Mouse (Mus musculus) lung, embryonic 15.5 days (tissue): ENCODE measurements around the gene Dusp12. TPM values are rescaled to one million over a fixed set of nuclear protein-coding genes. Genes with fewer than 3 reads are reported as not detected.

Source experiments
- ATAC-seq: fragments of 200-750 bp; cut with Nextera tagmentation; 2 replicates; pipeline ENCODE4 v1.8.0; 2017; ENCODE audit warnings: moderate number of reproducible peaks, borderline replicate concordance; ENCODE audit not compliant: low FRiP score, low TSS enrichment; ENCODE audit errors: extremely low read depth
- H3K27ac ChIP-seq: fragments of 300-500 bp; sonication (generic); 2 replicates; pipeline ENCODE4 v1.5.1; 2015; ENCODE audit warnings: moderate library complexity, mild to moderate bottlenecking, inconsistent platforms
- H3K27me3 ChIP-seq: fragments of 300-500 bp; sonication (generic); 2 replicates; pipeline ENCODE4 v1.6.1; 2015; ENCODE audit warnings: inconsistent platforms
- H3K36me3 ChIP-seq: fragments of 300-500 bp; sonication (generic); 2 replicates; pipeline ENCODE4 v1.6.1; 2015; ENCODE audit warnings: inconsistent platforms
- H3K4me1 ChIP-seq: fragments of 300-500 bp; sonication (generic); 2 replicates; pipeline ENCODE4 v1.6.1; 2015; ENCODE audit warnings: inconsistent platforms
- H3K4me2 ChIP-seq: fragments of 300-500 bp; sonication (generic); 2 replicates; pipeline ENCODE4 v1.6.1; 2015; ENCODE audit warnings: inconsistent platforms, mild to moderate bottlenecking, moderate library complexity
- H3K4me3 ChIP-seq: fragments of 300-500 bp; sonication (generic); 2 replicates; pipeline ENCODE4 v1.5.1; 2015; ENCODE audit warnings: mild to moderate bottlenecking, inconsistent platforms
- H3K9ac ChIP-seq: fragments of 300-500 bp; sonication (generic); 2 replicates; pipeline ENCODE4 v1.6.1; 2015; ENCODE audit warnings: inconsistent platforms
- H3K9me3 ChIP-seq: fragments of 300-500 bp; sonication (generic); 2 replicates; pipeline ENCODE4 v1.6.1; 2016; ENCODE audit warnings: inconsistent platforms
- WGBS: fragments of 180-500 bp; shearing (Covaris S2); methylation state at CpG from one replicate; pipeline ENCODE4 v1.1.7; 2015; 5-methylcytosine and 5-hydroxymethylcytosine counted together
- polyA plus RNA-seq: library from polyadenylated mRNA; unstranded; fragments of >200 nt; fragmentation: Nextera tagmentation; extraction: Ambion mirVana; gene quantifications from 2 replicates; pipeline ENCODE4 v1.2.1, GENCODE M21; 2015

Gene Dusp12
- polyA plus RNA-seq, 1 experiment from 2014 or later: 37.0 TPM

GRCm38 (mm10) chr1:170855056-170855760 lies 30.1 kb downstream of the Dusp12 start:
- 0 out of 2 replicates have a peak, but pooled peaks cover 5% of the 10 kb centered on the region for H3K4me1 ChIP-seq
- no peaks in the 10 kb centered on the region for H3K27me3 ChIP-seq
- 68% methylated on average over 13 of the region's 13 CpGs for WGBS
- 0 out of 2 replicates have a peak, but pooled peaks cover 2% of the 10 kb centered on the region for H3K36me3 ChIP-seq
- ATAC-seq: peak; percentile 83; the same call in 1 of the 2 replicates
- H3K9ac ChIP-seq: no peak overlapping the region
- H3K4me3 ChIP-seq: no peak overlapping the region
- H3K4me2 ChIP-seq: no peak overlapping the region
- no peaks in the 10 kb centered on the region for H3K9me3 ChIP-seq
- H3K27ac ChIP-seq: peak overlapping the region; percentile 22; the same call in 1 of the 2 replicates

DNA sequence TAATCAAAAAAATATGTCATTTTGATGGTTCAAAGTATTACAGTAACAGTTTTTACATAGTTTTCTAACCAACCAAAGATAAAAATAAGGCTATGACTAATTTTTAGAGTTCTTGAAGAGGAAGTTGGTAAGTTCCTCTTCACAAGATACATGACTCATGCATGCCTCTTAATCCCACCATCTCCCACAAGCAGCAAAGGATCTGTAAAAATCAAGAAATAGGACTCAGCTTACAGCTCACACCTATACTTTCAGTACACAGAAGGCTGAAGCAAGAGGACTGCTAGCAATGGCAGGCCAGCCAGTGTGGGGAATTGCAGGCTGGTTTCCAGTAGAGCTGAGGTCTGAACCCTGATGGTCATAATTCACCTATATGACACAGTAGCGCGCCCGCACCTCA lies 31.7 kb downstream of the Dusp12 start:
- 0 out of 2 replicates have a peak, but pooled peaks cover 2% of the 10 kb centered on the region for H3K36me3 ChIP-seq
- H3K9ac ChIP-seq: no peak overlapping the region
- no peak overlapping the region for H3K27ac ChIP-seq
- H3K4me2 ChIP-seq: no peak overlapping the region
- WGBS: 97% methylated on average over 3 of the region's 3 CpGs
- H3K9me3 ChIP-seq: no peaks in the 10 kb centered on the region
- no peaks in the 10 kb centered on the region for H3K27me3 ChIP-seq
- H3K4me1 ChIP-seq: 0 out of 2 replicates have a peak, but pooled peaks cover 5% of the 10 kb centered on the region
- H3K4me3 ChIP-seq: no peak overlapping the region
- ATAC-seq: no peak

- H3K4me3 ChIP-seq: no peak overlapping the region
- no peak overlapping the region for H3K9ac ChIP-seq
- 78% methylated on average over 23 of the region's 23 CpGs for WGBS
- no peak overlapping the region for H3K27ac ChIP-seq
- H3K36me3 ChIP-seq: 0 out of 2 replicates have a peak, but pooled peaks cover 2% of the 10 kb centered on the region
- ATAC-seq: no peak
- H3K27me3 ChIP-seq: no peaks in the 10 kb centered on the region
- H3K9me3 ChIP-seq: no peaks in the 10 kb centered on the region
- no peak overlapping the region for H3K4me2 ChIP-seq
- 0 out of 2 replicates have a peak, but pooled peaks cover 5% of the 10 kb centered on the region for H3K4me1 ChIP-seq
Measured at GRCm38 (mm10) chr1:170850637-170851624, 34.4 kb downstream of the Dusp12 start.

DNA sequence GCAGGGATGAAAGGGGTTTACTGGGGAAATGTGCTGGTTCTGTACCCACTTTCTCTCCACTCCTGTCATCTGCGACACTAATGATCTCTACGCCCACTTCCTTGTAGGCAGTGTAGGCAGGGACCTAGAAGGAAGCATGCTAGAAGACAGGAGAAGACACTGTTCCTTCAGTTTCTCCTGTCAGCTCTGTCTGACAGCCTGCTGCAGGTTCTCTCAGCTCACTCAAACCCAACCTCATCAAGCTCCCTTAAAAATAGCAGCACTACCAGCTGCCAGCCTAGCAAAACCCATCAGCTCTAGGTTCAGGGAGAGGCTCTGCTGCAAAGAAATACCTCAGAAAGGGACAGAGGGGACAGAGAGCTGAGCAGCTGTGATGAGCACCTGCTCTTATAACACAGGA lies 35.3 kb downstream of the Dusp12 start:
- no peak for ATAC-seq
- H3K27ac ChIP-seq: no peak overlapping the region
- H3K4me2 ChIP-seq: no peak overlapping the region
- H3K27me3 ChIP-seq: no peaks in the 10 kb centered on the region
- no peak overlapping the region for H3K9ac ChIP-seq
- 0 out of 2 replicates have a peak, but pooled peaks cover 2% of the 10 kb centered on the region for H3K36me3 ChIP-seq
- no peaks in the 10 kb centered on the region for H3K9me3 ChIP-seq
- H3K4me3 ChIP-seq: no peak overlapping the region
- no peaks in the 10 kb centered on the region for H3K4me1 ChIP-seq
- 89% methylated on average over 2 of the region's 2 CpGs for WGBS

DNA sequence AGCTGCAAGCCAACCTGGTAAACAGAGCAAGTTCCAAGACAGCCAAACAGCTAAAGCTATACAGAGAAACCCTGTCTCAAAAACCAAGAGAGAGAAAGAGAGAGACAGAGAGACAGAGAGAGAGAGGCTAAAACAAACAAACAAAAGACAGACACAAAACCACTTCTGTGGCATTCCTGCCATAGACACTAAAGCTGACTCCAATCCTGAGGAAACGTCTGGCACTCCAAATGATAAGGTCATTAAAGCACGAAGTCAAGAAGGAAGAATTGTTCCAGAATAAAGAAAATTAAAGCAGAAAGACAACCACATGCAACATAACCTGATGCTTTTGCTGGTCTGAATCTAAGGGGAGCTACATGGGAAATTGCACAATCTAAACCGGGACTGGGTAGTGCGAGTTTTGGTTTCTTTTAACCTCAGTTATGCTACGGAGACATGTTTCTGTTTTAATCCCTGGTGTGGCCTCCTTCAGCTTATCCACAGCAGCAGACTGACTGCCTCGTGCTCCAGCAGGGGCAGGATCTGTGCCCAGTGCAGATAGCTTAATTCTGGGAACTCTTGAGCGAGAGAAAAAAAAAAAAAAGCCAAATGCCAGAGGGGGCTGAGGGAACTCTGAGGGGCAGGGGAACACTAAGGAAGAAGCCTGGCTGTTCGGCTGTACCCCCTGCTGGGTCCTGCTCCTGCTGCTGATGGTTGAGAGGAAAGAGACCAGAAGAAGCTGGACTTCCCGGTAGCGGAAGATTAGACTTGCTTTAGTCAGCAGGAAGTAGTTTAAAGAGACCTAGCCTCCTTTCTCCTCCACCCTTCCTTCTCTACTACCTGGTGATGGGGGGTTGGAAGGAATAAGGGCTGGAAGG lies 39.7 kb downstream of the Dusp12 start:
- 45% methylated on average over 10 of the region's 10 CpGs for WGBS
- ATAC-seq: no peak
- Histone ChIP-seq H3K36me3 (no peaks in the 10 kb centered on the region), H3K27me3 (no peaks in the 10 kb centered on the region), H3K4me1 (no peaks in the 10 kb centered on the region), H3K4me3 (no peak overlapping the region), H3K4me2 (no peak overlapping the region), H3K9me3 (no peaks in the 10 kb centered on the region), H3K27ac (peak overlapping the region; percentile 13; the same call in 1 of the 2 replicates), H3K9ac (no peak overlapping the region)

- WGBS: 50% methylated on average over 8 of the region's 8 CpGs
- H3K27me3 ChIP-seq: no peaks in the 10 kb centered on the region
- no peak overlapping the region for H3K27ac ChIP-seq
- no peaks in the 10 kb centered on the region for H3K9me3 ChIP-seq
- H3K36me3 ChIP-seq: no peaks in the 10 kb centered on the region
- ATAC-seq: no peak
- no peak overlapping the region for H3K4me2 ChIP-seq
- H3K9ac ChIP-seq: no peak overlapping the region
- H3K4me3 ChIP-seq: no peak overlapping the region
- no peaks in the 10 kb centered on the region for H3K4me1 ChIP-seq
Measured at GRCm38 (mm10) chr1:170844380-170844779, 41.0 kb downstream of the Dusp12 start.

DNA sequence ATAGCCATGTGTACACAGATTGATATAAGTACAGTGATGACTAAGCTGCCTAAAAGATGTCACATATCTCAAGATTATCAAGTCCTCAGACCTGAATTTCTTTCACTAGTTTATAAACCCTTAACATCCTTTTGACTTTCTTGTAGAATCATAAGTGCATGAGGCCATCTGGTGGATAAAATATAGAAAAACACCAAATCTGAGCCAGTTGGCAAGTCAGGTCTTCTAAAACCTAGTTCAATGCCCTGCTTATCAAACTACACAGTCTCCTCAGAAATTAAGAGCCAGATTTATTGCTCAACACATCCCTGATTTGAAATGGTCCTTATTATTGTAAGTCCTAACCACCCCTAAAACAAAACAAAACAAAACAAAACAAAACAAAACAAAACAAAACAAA lies 45.7 kb downstream of the Dusp12 start:
- Histone ChIP-seq H3K36me3 (no peaks in the 10 kb centered on the region), H3K4me2 (no peak overlapping the region), H3K4me3 (no peak overlapping the region), H3K27me3 (no peaks in the 10 kb centered on the region), H3K9me3 (no peaks in the 10 kb centered on the region), H3K9ac (no peak overlapping the region), H3K27ac (no peak overlapping the region), H3K4me1 (no peaks in the 10 kb centered on the region)
- ATAC-seq: no peak

DNA sequence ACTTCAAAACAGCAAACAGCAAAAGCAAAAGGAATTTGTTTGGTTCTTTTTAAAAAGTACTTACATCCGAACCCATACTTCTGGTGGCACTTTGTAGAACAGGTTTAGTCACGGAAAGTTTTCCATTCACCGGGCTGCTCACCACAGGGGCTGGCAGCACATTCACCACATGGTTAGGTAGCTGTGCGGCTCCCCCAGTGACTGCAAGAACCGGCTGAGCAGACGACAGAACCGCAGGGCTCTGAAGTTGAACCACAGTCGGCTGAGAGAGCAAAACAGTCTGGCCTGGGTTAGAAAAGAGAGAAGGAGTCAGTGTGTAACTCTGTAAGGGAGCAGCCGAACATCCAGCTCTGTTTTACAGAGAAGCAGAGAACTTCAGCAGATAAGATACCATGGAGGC lies 50.6 kb downstream of the Dusp12 start:
- H3K4me3 ChIP-seq: no peak overlapping the region
- H3K36me3 ChIP-seq: 0 out of 2 replicates have a peak, but pooled peaks cover 3% of the 10 kb centered on the region
- no peak overlapping the region for H3K27ac ChIP-seq
- H3K9me3 ChIP-seq: no peaks in the 10 kb centered on the region
- WGBS: 86% methylated on average over 9 of the region's 9 CpGs
- no peak overlapping the region for H3K9ac ChIP-seq
- H3K4me2 ChIP-seq: no peak overlapping the region
- no peaks in the 10 kb centered on the region for H3K27me3 ChIP-seq
- ATAC-seq: no peak
- no peaks in the 10 kb centered on the region for H3K4me1 ChIP-seq

DNA sequence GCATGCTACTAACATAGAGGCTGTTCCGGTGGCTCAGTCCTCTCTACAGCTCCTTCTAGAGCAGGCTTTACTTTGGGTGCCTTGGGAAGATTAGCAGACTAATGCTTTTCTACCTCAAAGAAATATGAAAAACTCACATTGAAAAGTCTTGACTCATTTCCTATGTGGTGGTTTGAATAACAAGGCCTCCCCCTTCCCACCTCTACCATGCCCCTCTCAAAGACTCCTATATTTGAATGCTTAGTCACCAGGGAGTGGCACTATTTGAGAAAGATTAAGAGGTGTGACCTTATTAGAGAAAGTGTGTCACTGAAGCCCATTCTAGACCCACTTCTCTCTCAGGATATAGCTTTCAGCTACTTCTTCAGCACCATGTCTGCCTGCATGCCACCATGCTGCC lies 55.6 kb downstream of the Dusp12 start:
- ATAC-seq: no peak
- Histone ChIP-seq H3K27ac (no peak overlapping the region), H3K4me1 (no peaks in the 10 kb centered on the region), H3K9ac (no peak overlapping the region), H3K36me3 (0 out of 2 replicates have a peak, but pooled peaks cover 3% of the 10 kb centered on the region), H3K4me2 (no peak overlapping the region), H3K9me3 (no peaks in the 10 kb centered on the region), H3K27me3 (no peaks in the 10 kb centered on the region), H3K4me3 (no peak overlapping the region)
- 94% methylated on average over 1 of the region's 1 CpGs for WGBS

GRCm38 (mm10) chr1:170829344-170829743 lies 56.0 kb downstream of the Dusp12 start:
- H3K36me3 ChIP-seq: 0 out of 2 replicates have a peak, but pooled peaks cover 3% of the 10 kb centered on the region
- no peaks in the 10 kb centered on the region for H3K27me3 ChIP-seq
- no peak overlapping the region for H3K4me2 ChIP-seq
- no peak overlapping the region for H3K4me3 ChIP-seq
- no peak overlapping the region for H3K27ac ChIP-seq
- H3K4me1 ChIP-seq: no peaks in the 10 kb centered on the region
- 82% methylated on average over 6 of the region's 6 CpGs for WGBS
- H3K9ac ChIP-seq: no peak overlapping the region
- no peak for ATAC-seq
- H3K9me3 ChIP-seq: no peaks in the 10 kb centered on the region
